Mouse (Mus musculus): ENCODE results near the gene Asgr1. TPM values are rescaled to one million over a fixed set of nuclear protein-coding genes. Genes with fewer than 3 reads are reported as not detected.
A peak's percentile ranks its signal among the peaks of the same experiment; 100 is the strongest.
"Not testable (repeated sequence)": the region's sequence is repeated elsewhere in the genome, so short reads cannot be mapped to it uniquely, and the experiment has no call there.

Asgr1 gene
- polyA plus RNA-seq, 1 experiment from 2014 or later: 458 TPM

GRCm38 (mm10) chr11:70066701-70067100 lies 12.8 kb downstream of the Asgr1 start:
- Histone ChIP-seq H3K9ac (replicated peaks) (no peak overlapping the region), H3K4me2 (ENCODE audit: low read depth, low read length) (no peak overlapping the region), H3K9me3 (ENCODE audit: low read length) (no peaks in the 10 kb centered on the region), H3K27me3 (ENCODE audit: insufficient read depth, low read length) (no peaks in the 10 kb centered on the region), H3K4me1 (ENCODE audit: insufficient read depth) (no peaks in the 10 kb centered on the region), H3K27ac (ENCODE audit: low read depth) (no peak overlapping the region), H3K36me3 (replicated peaks; ENCODE audit: insufficient read depth, low read length) (no peaks in the 10 kb centered on the region), H3K4me3 (ENCODE audit: low read depth, low read length) (no peak overlapping the region)
- no peak for DNase-seq
- no peak for TF ChIP-seq CTCF (IDR thresholded peaks at IDR 0.05; ENCODE audit: low read depth)
- no peak for TF ChIP-seq EP300 (IDR thresholded peaks at IDR 0.05; ENCODE audit: low read depth)
- WGBS (ENCODE audit: insufficient replicate concordance): 63% methylated on average over 4 of the region's 4 CpGs
- ATAC-seq: no peak

GRCm38 (mm10) chr11:70068245-70068644 lies 14.4 kb downstream of the Asgr1 start:
- ATAC-seq: no peak
- Histone ChIP-seq H3K27ac (ENCODE audit: low read depth) (no peak overlapping the region), H3K36me3 (replicated peaks; ENCODE audit: insufficient read depth, low read length) (no peaks in the 10 kb centered on the region), H3K4me3 (ENCODE audit: low read depth, low read length) (no peak overlapping the region), H3K4me1 (ENCODE audit: insufficient read depth) (no peaks in the 10 kb centered on the region), H3K4me2 (ENCODE audit: low read depth, low read length) (no peak overlapping the region), H3K27me3 (ENCODE audit: insufficient read depth, low read length) (no peaks in the 10 kb centered on the region), H3K9me3 (ENCODE audit: low read length) (no peaks in the 10 kb centered on the region), H3K9ac (replicated peaks) (no peak overlapping the region)
- no peak for DNase-seq
- 65% methylated on average over 3 of the region's 3 CpGs for WGBS (ENCODE audit: insufficient replicate concordance)
- TF ChIP-seq CTCF (IDR thresholded peaks at IDR 0.05; ENCODE audit: low read depth) (no peak), EP300 (IDR thresholded peaks at IDR 0.05; ENCODE audit: low read depth) (no peak)

- Histone ChIP-seq H3K9ac (replicated peaks) (no peak overlapping the region), H3K36me3 (replicated peaks; ENCODE audit: insufficient read depth, low read length) (no peaks in the 10 kb centered on the region), H3K27me3 (ENCODE audit: insufficient read depth, low read length) (no peaks in the 10 kb centered on the region), H3K9me3 (ENCODE audit: low read length) (no peaks in the 10 kb centered on the region), H3K4me2 (ENCODE audit: low read depth, low read length) (no peak overlapping the region), H3K4me3 (ENCODE audit: low read depth, low read length) (no peak overlapping the region), H3K4me1 (ENCODE audit: insufficient read depth) (peaks cover 4% of the 10 kb centered on the region), H3K27ac (ENCODE audit: low read depth) (no peak overlapping the region)
- no peak for DNase-seq
- no peak for ATAC-seq
- no peak for TF ChIP-seq CTCF (IDR thresholded peaks at IDR 0.05; ENCODE audit: low read depth)
- TF ChIP-seq EP300 (IDR thresholded peaks at IDR 0.05; ENCODE audit: low read depth): no peak
- 70% methylated on average over 6 of the region's 6 CpGs for WGBS (ENCODE audit: insufficient replicate concordance)
Measured at GRCm38 (mm10) chr11:70070057-70070456, 16.2 kb downstream of the Asgr1 start.

GRCm38 (mm10) chr11:70070603-70071002 lies 16.7 kb downstream of the Asgr1 start:
- ATAC-seq; H3K27ac ChIP-seq (ENCODE audit: low read depth); H3K4me2 ChIP-seq (ENCODE audit: low read depth, low read length); H3K27me3 ChIP-seq (ENCODE audit: insufficient read depth, low read length); H3K36me3 ChIP-seq (replicated peaks; ENCODE audit: insufficient read depth, low read length); H3K9ac ChIP-seq (replicated peaks); H3K4me1 ChIP-seq (ENCODE audit: insufficient read depth); H3K9me3 ChIP-seq (ENCODE audit: low read length); DNase-seq; H3K4me3 ChIP-seq (ENCODE audit: low read depth, low read length): not testable (repeated sequence)
- WGBS (ENCODE audit: insufficient replicate concordance): 38% methylated on average over 3 of the region's 3 CpGs

- 32% methylated on average over 17 of the region's 17 CpGs for WGBS (ENCODE audit: insufficient replicate concordance)
- Histone ChIP-seq H3K4me1 (ENCODE audit: insufficient read depth) (peaks cover 22% of the 10 kb centered on the region), H3K9me3 (ENCODE audit: low read length) (no peaks in the 10 kb centered on the region), H3K27ac (ENCODE audit: low read depth) (peak overlapping the region; percentile 77), H3K36me3 (replicated peaks; ENCODE audit: insufficient read depth, low read length) (no peaks in the 10 kb centered on the region), H3K27me3 (ENCODE audit: insufficient read depth, low read length) (no peaks in the 10 kb centered on the region), H3K4me3 (ENCODE audit: low read depth, low read length) (no peak overlapping the region), H3K9ac (replicated peaks) (no peak overlapping the region; the same call in 1 of the 2 replicates), H3K4me2 (ENCODE audit: low read depth, low read length) (peak overlapping the region; percentile 38)
- peak; percentile 66 for ATAC-seq
- TF ChIP-seq CTCF (IDR thresholded peaks at IDR 0.05; ENCODE audit: low read depth): peak; percentile 96
- no peak for TF ChIP-seq EP300 (IDR thresholded peaks at IDR 0.05; ENCODE audit: low read depth)
- peak; percentile 88 for DNase-seq
Measured at GRCm38 (mm10) chr11:70074379-70075071, 20.6 kb downstream of the Asgr1 start.

- H3K4me1 ChIP-seq (ENCODE audit: insufficient read depth): peaks cover 29% of the 10 kb centered on the region
- WGBS (ENCODE audit: insufficient replicate concordance): 62% methylated on average over 6 of the region's 6 CpGs
- TF ChIP-seq CTCF (IDR thresholded peaks at IDR 0.05; ENCODE audit: low read depth) (no peak), EP300 (IDR thresholded peaks at IDR 0.05; ENCODE audit: low read depth) (peak; percentile 89)
- ATAC-seq (peak; percentile 81), DNase-seq (peak; percentile 71)
- no peak overlapping the region for H3K9ac ChIP-seq (replicated peaks)
- H3K4me3 ChIP-seq (ENCODE audit: low read depth, low read length): no peak overlapping the region
- H3K27ac ChIP-seq (ENCODE audit: low read depth): peak overlapping the region; percentile 77
- no peaks in the 10 kb centered on the region for H3K27me3 ChIP-seq (ENCODE audit: insufficient read depth, low read length)
- 0 out of 2 replicates have a peak overlapping the region, but pooled peaks have one; percentile 38 for H3K4me2 ChIP-seq (ENCODE audit: low read depth, low read length)
- no peaks in the 10 kb centered on the region for H3K36me3 ChIP-seq (replicated peaks; ENCODE audit: insufficient read depth, low read length)
- no peaks in the 10 kb centered on the region for H3K9me3 ChIP-seq (ENCODE audit: low read length)
Measured at GRCm38 (mm10) chr11:70075581-70075980, 21.7 kb downstream of the Asgr1 start.
